Mouse (Mus musculus) thymus, postnatal 36 days (tissue): ENCODE results near the gene Rps6kc1.

Experiments used
- DNase-seq, 2 experiments: peaks; one replicate each; pipeline ENCODE4 v3.0.0; 2022; ENCODE audit warnings: mixed read lengths in 2 of 2

Rps6kc1 gene

GRCm38 (mm10) chr1:190832965-190833630, 78.5 kb downstream of the Rps6kc1 start:
- DNase-seq: no peak

GRCm38 (mm10) chr1:190831839-190832497, 79.6 kb downstream of the Rps6kc1 start:
- peak in 1 of 2 experiments; percentile 8 for DNase-seq

- no peak for DNase-seq
Measured at GRCm38 (mm10) chr1:190826486-190827034, 85.0 kb downstream of the Rps6kc1 start.

GRCm38 (mm10) chr1:190823745-190824144, 87.8 kb downstream of the Rps6kc1 start:
- DNase-seq: no peak

- DNase-seq: no peak
Measured at GRCm38 (mm10) chr1:190816141-190816540, 95.4 kb downstream of the Rps6kc1 start.

- no peak for DNase-seq
Measured at GRCm38 (mm10) chr1:190810408-190810807, 101.2 kb downstream of the Rps6kc1 start.

GRCm38 (mm10) chr1:190808766-190809221, 102.8 kb downstream of the Rps6kc1 start:
- no peak for DNase-seq

- DNase-seq: no peak
Measured at GRCm38 (mm10) chr1:190806817-190807216, 104.8 kb downstream of the Rps6kc1 start.

- no peak for DNase-seq
Measured at GRCm38 (mm10) chr1:190798668-190799067, 112.9 kb downstream of the Rps6kc1 start.

GRCm38 (mm10) chr1:190797483-190798058, 114.0 kb downstream of the Rps6kc1 start:
- DNase-seq: no peak

- no peak for DNase-seq
Measured at GRCm38 (mm10) chr1:190796745-190797482, 114.7 kb downstream of the Rps6kc1 start.

GRCm38 (mm10) chr1:190791638-190792037, 119.9 kb downstream of the Rps6kc1 start:
- no peak for DNase-seq

- DNase-seq: no peak
Measured at GRCm38 (mm10) chr1:190790720-190791119, 120.8 kb downstream of the Rps6kc1 start.

GRCm38 (mm10) chr1:190777660-190778059, 133.9 kb downstream of the Rps6kc1 start:
- DNase-seq: no peak

GRCm38 (mm10) chr1:190776260-190776659, 135.3 kb downstream of the Rps6kc1 start:
- DNase-seq: no peak

GRCm38 (mm10) chr1:190772088-190772885, 139.3 kb downstream of the Rps6kc1 start:
- peak in 1 of 2 experiments; percentile 8 for DNase-seq

GRCm38 (mm10) chr1:190769748-190770147, 141.8 kb downstream of the Rps6kc1 start:
- DNase-seq: no peak

- DNase-seq: no peak
Measured at GRCm38 (mm10) chr1:190768307-190768706, 143.3 kb downstream of the Rps6kc1 start.

GRCm38 (mm10) chr1:190767621-190768020, 143.9 kb downstream of the Rps6kc1 start:
- no peak for DNase-seq

GRCm38 (mm10) chr1:190766800-190767199, 144.8 kb downstream of the Rps6kc1 start:
- no peak for DNase-seq

GRCm38 (mm10) chr1:190763756-190764155, 147.8 kb downstream of the Rps6kc1 start:
- DNase-seq: no peak

- no peak for DNase-seq
Measured at GRCm38 (mm10) chr1:190761786-190762185, 149.8 kb downstream of the Rps6kc1 start.
